Mouse (Mus musculus) retina, postnatal 1 day (tissue): ENCODE results near the gene Ccnd3.

Source experiments
- DNase-seq: peaks from one replicate; pipeline ENCODE4 v3.0.0-alpha.2; 2012

The Ccnd3 gene

GRCm38 (mm10) chr17:47516232-47516631, 11.4 kb downstream of the Ccnd3 start:
- DNase-seq = no peak

GRCm38 (mm10) chr17:47518205-47518604, 13.4 kb downstream of the Ccnd3 start:
- no peak for DNase-seq

- peak; percentile 93 for DNase-seq
Observed at GRCm38 (mm10) chr17:47521551-47522258, 16.9 kb downstream of the Ccnd3 start.

- no peak for DNase-seq
Observed at GRCm38 (mm10) chr17:47522536-47522935, 17.7 kb downstream of the Ccnd3 start.

- no peak for DNase-seq
Observed at GRCm38 (mm10) chr17:47523211-47523682, 18.4 kb downstream of the Ccnd3 start.

GRCm38 (mm10) chr17:47524055-47524454, 19.2 kb downstream of the Ccnd3 start:
- DNase-seq = no peak

GRCm38 (mm10) chr17:47524991-47525390, 20.1 kb downstream of the Ccnd3 start:
- DNase-seq = no peak

GRCm38 (mm10) chr17:47526856-47527520, 22.1 kb downstream of the Ccnd3 start:
- DNase-seq = no peak

GRCm38 (mm10) chr17:47527581-47528300, 22.9 kb downstream of the Ccnd3 start:
- peak; percentile 45 for DNase-seq

- peak; percentile 30 for DNase-seq
Observed at GRCm38 (mm10) chr17:47528919-47529318, 24.1 kb downstream of the Ccnd3 start.

GRCm38 (mm10) chr17:47529595-47529994, 24.7 kb downstream of the Ccnd3 start:
- DNase-seq = no peak

GRCm38 (mm10) chr17:47531387-47531818, 26.6 kb downstream of the Ccnd3 start:
- DNase-seq = no peak

GRCm38 (mm10) chr17:47532364-47532763, 27.5 kb downstream of the Ccnd3 start:
- no peak for DNase-seq

GRCm38 (mm10) chr17:47533691-47534090, 28.8 kb downstream of the Ccnd3 start:
- DNase-seq = no peak

- DNase-seq = no peak
Observed at GRCm38 (mm10) chr17:47535812-47536236, 31.0 kb downstream of the Ccnd3 start.

GRCm38 (mm10) chr17:47538049-47538448, 33.2 kb downstream of the Ccnd3 start:
- no peak for DNase-seq

GRCm38 (mm10) chr17:47539128-47539527, 34.3 kb downstream of the Ccnd3 start:
- DNase-seq = no peak

- peak; percentile 53 for DNase-seq
Observed at GRCm38 (mm10) chr17:47542061-47542460, 37.2 kb downstream of the Ccnd3 start.

- DNase-seq = no peak
Observed at GRCm38 (mm10) chr17:47543051-47543650, 38.3 kb downstream of the Ccnd3 start.

- DNase-seq = no peak
Observed at GRCm38 (mm10) chr17:47545154-47545553, 40.3 kb downstream of the Ccnd3 start.

- DNase-seq = no peak
Observed at GRCm38 (mm10) chr17:47545861-47546331, 41.0 kb downstream of the Ccnd3 start.

GRCm38 (mm10) chr17:47551049-47551448, 46.2 kb downstream of the Ccnd3 start:
- no peak for DNase-seq

GRCm38 (mm10) chr17:47552994-47553393, 48.1 kb downstream of the Ccnd3 start:
- no peak for DNase-seq
